Mouse (Mus musculus): ENCODE results near the gene Ubap2l. TPM values are rescaled to one million over a fixed set of nuclear protein-coding genes. Genes with fewer than 3 reads are reported as not detected.

Ubap2l gene
- polyA plus RNA-seq (2015; fragmentation: Nextera tagmentation; extraction: Ambion mirVana) = 98.2 and 106 TPM in 2 replicates

GRCm38 (mm10) chr3:90052351-90053241, at the start of gene Ubap2l:
Gene Ubap2l, minus strand, starts transcription at chr3:90052628.

GRCm38 (mm10) chr3:90072294-90072693, 19.9 kb upstream of the Ubap2l start, which contains the start of gene Tpm3:
Gene Tpm3, plus strand, starts transcription at chr3:90072649.

GRCm38 (mm10) chr3:90051441-90052350, 732 bp downstream of the Ubap2l start, which contains the start of gene 4933434E20Rik:
Gene 4933434E20Rik, plus strand, starts transcription at chr3:90051636.

GRCm38 (mm10) chr3:89998612-89999054, 53.8 kb downstream of the Ubap2l start, which contains the start of gene Hax1:
Gene Hax1, minus strand, starts transcription at chr3:89998780.

GRCm38 (mm10) chr3:89963221-89963763, 89.1 kb downstream of the Ubap2l start, which contains the start of gene Atp8b2:
Gene Atp8b2, minus strand, starts transcription at chr3:89963508.

MicroRNAs encoded within 50 kb of the gene (microRNA counts, 519-probe panel; counts per million panel counts)
- microRNA mmu-miR-190b = 3,208 counts per million, percentile 73 among the panel's probes with 10 or more counts

Small RNAs within 50 kb of the gene (microRNA-seq; reads per million reads assigned to microRNA genes)
- gene Mir190b (20.6 to 26.3 reads per million in 2 experiments), gene Mir7669 (0.85 to 1.1 reads per million in 2 experiments)

Other genes with a start within 250 kb of the Ubap2l start
- gene She, start 221.3 kb downstream of the Ubap2l start, polyA plus RNA-seq (2015; fragmentation: Nextera tagmentation; extraction: Ambion mirVana) = 2.6 and 3.3 TPM in 2 replicates
- 2.2 and 4.3 TPM in 2 replicates for gene Il6ra, start 139.4 kb downstream of the Ubap2l start, polyA plus RNA-seq (2015; fragmentation: Nextera tagmentation; extraction: Ambion mirVana)
- 5.5 and 6.2 TPM in 2 replicates for gene Atp8b2, start 89.1 kb downstream of the Ubap2l start, polyA plus RNA-seq (2015; fragmentation: Nextera tagmentation; extraction: Ambion mirVana)
- 83.3 and 94.4 TPM in 2 replicates for gene Hax1, start 53.8 kb downstream of the Ubap2l start, polyA plus RNA-seq (2015; fragmentation: Nextera tagmentation; extraction: Ambion mirVana)
- 144 and 154 TPM in 2 replicates for gene 4933434E20Rik, start 992 bp downstream of the Ubap2l start, polyA plus RNA-seq (2015; fragmentation: Nextera tagmentation; extraction: Ambion mirVana)
- 617 and 733 TPM in 2 replicates for gene Tpm3, start 20.0 kb upstream of the Ubap2l start, polyA plus RNA-seq (2015; fragmentation: Nextera tagmentation; extraction: Ambion mirVana)
- 0.02 and 0.03 TPM in 2 replicates for gene Nup210l, start 51.5 kb upstream of the Ubap2l start, polyA plus RNA-seq (2015; fragmentation: Nextera tagmentation; extraction: Ambion mirVana)
- gene Rps27, start 161.0 kb upstream of the Ubap2l start, polyA plus RNA-seq (2015; fragmentation: Nextera tagmentation; extraction: Ambion mirVana) = 894 and 1,257 TPM in 2 replicates
- 22.1 and 24.7 TPM in 2 replicates for gene Rab13, start 161.1 kb upstream of the Ubap2l start, polyA plus RNA-seq (2015; fragmentation: Nextera tagmentation; extraction: Ambion mirVana)
- gene Jtb, start 179.0 kb upstream of the Ubap2l start, polyA plus RNA-seq (2015; fragmentation: Nextera tagmentation; extraction: Ambion mirVana) = 146 and 151 TPM in 2 replicates
- 1.3 and 1.5 TPM in 2 replicates for gene Creb3l4, start 190.9 kb upstream of the Ubap2l start, polyA plus RNA-seq (2015; fragmentation: Nextera tagmentation; extraction: Ambion mirVana)
- gene Slc39a1, start 195.5 kb upstream of the Ubap2l start, polyA plus RNA-seq (2015; fragmentation: Nextera tagmentation; extraction: Ambion mirVana) = 72.4 and 77.7 TPM in 2 replicates
- gene Crtc2, start 201.5 kb upstream of the Ubap2l start, polyA plus RNA-seq (2015; fragmentation: Nextera tagmentation; extraction: Ambion mirVana) = 10.5 and 10.7 TPM in 2 replicates
- gene Dennd4b, start 212.6 kb upstream of the Ubap2l start, polyA plus RNA-seq (2015; fragmentation: Nextera tagmentation; extraction: Ambion mirVana) = 5.1 and 5.5 TPM in 2 replicates
- gene Gatad2b, start 240.6 kb upstream of the Ubap2l start, polyA plus RNA-seq (2015; fragmentation: Nextera tagmentation; extraction: Ambion mirVana) = 5.7 and 6.3 TPM in 2 replicates

Data from skeletal muscle tissue, postnatal 0 days (tissue).